Mouse (Mus musculus) erythroblast, adult 5-6 weeks (primary cell): ENCODE measurements around the gene H2al1i. TPM values are rescaled to one million over a fixed set of nuclear protein-coding genes. Genes with fewer than 3 reads are reported as not detected.

ENCODE experiments used
- total RNA-seq, 2 experiments: library from RNA; stranded (forward) in 1 of 2; stranded (reverse) in 1 of 2; fragments of 150-400 nt in 1 of 2; fragments of 200-764, 138-1000 nt in 1 of 2; gene quantifications; 2 replicates each; pipeline versions ENCODE4 v1.2.3 to v1.2.4; 2015 to 2017; ENCODE audit warnings: low replicate concordance in 2 of 2

The H2al1i gene
- total RNA-seq, 2 experiments from 2014 or later, result not detected

Other genes starting within 250 kb of the H2al1i start
- not detected in 2 replicates for gene H2al1a, start 25.4 kb upstream of the H2al1i start, total RNA-seq (2015; ENCODE audit: low replicate concordance)
- not detected in 2 replicates for gene H2al1a, start 25.4 kb upstream of the H2al1i start, total RNA-seq (2017; ENCODE audit: low replicate concordance)
- gene H2al1b, start 22.2 kb upstream of the H2al1i start, total RNA-seq (2015; ENCODE audit: low replicate concordance), result not detected in 2 replicates
- 3.3 TPM in 1 of 2 replicates, not detected in the other for gene H2al1b, start 22.2 kb upstream of the H2al1i start, total RNA-seq (2017; ENCODE audit: low replicate concordance)
- gene H2al1c, start 19.0 kb upstream of the H2al1i start, total RNA-seq (2015; ENCODE audit: low replicate concordance), result not detected in 2 replicates
- not detected in 2 replicates for gene H2al1c, start 19.0 kb upstream of the H2al1i start, total RNA-seq (2017; ENCODE audit: low replicate concordance)
- not detected in 2 replicates for gene H2al1d, start 15.8 kb upstream of the H2al1i start, total RNA-seq (2015; ENCODE audit: low replicate concordance)
- gene H2al1d, start 15.8 kb upstream of the H2al1i start, total RNA-seq (2017; ENCODE audit: low replicate concordance), result not detected in 2 replicates
- gene H2al1e, start 12.7 kb upstream of the H2al1i start, total RNA-seq (2015; ENCODE audit: low replicate concordance), result not detected in 2 replicates
- not detected in 2 replicates for gene H2al1e, start 12.7 kb upstream of the H2al1i start, total RNA-seq (2017; ENCODE audit: low replicate concordance)
- gene H2al1f, start 9.5 kb upstream of the H2al1i start, total RNA-seq (2015; ENCODE audit: low replicate concordance), result not detected in 2 replicates
- gene H2al1f, start 9.5 kb upstream of the H2al1i start, total RNA-seq (2017; ENCODE audit: low replicate concordance), result not detected in 2 replicates
- gene H2al1g, start 6.4 kb upstream of the H2al1i start, total RNA-seq (2015; ENCODE audit: low replicate concordance), result not detected in 2 replicates
- not detected in 2 replicates for gene H2al1g, start 6.4 kb upstream of the H2al1i start, total RNA-seq (2017; ENCODE audit: low replicate concordance)
- not detected in 2 replicates for gene H2al1h, start 3.2 kb upstream of the H2al1i start, total RNA-seq (2015; ENCODE audit: low replicate concordance)
- not detected in 2 replicates for gene H2al1h, start 3.2 kb upstream of the H2al1i start, total RNA-seq (2017; ENCODE audit: low replicate concordance)
- not detected in 2 replicates for gene H2al1j, start 3.2 kb downstream of the H2al1i start, total RNA-seq (2015; ENCODE audit: low replicate concordance)
- not detected in 2 replicates for gene H2al1j, start 3.2 kb downstream of the H2al1i start, total RNA-seq (2017; ENCODE audit: low replicate concordance)